Mouse (Mus musculus) midbrain, embryonic 12.5 days (tissue): ENCODE results near the gene Dppa3. TPM values are rescaled to one million over a fixed set of nuclear protein-coding genes. Genes with fewer than 3 reads are reported as not detected.
"Not testable (repeated sequence)": the region's sequence is repeated elsewhere in the genome, so short reads cannot be mapped to it uniquely, and the experiment has no call there.

ENCODE experiments used
- ATAC-seq: fragments of 200-750 bp; cut with Nextera tagmentation; 2 replicates; pipeline ENCODE4 v1.8.0; 2017; ENCODE audit warnings: low read depth, moderate TSS enrichment, moderate library complexity; ENCODE audit not compliant: low FRiP score
- H3K27ac ChIP-seq: fragments of 300-500 bp; sonication (generic); replicated peaks from 2 replicates; pipeline ENCODE4 v1.5.1; 2016; ENCODE audit warnings: mild to moderate bottlenecking
- H3K27me3 ChIP-seq: fragments of 300-500 bp; sonication (generic); 2 replicates; pipeline ENCODE4 v1.6.1; 2016; ENCODE audit warnings: mild to moderate bottlenecking
- H3K36me3 ChIP-seq: fragments of 300-500 bp; sonication (generic); 2 replicates; pipeline ENCODE4 v1.6.1; 2016
- H3K4me1 ChIP-seq: fragments of 300-500 bp; sonication (generic); 2 replicates; pipeline ENCODE4 v1.6.1; 2016
- H3K4me2 ChIP-seq: fragments of 300-500 bp; sonication (generic); replicated peaks from 2 replicates; pipeline ENCODE4 v1.6.1; 2016; ENCODE audit warnings: mild to moderate bottlenecking, moderate library complexity
- H3K4me3 ChIP-seq: fragments of 300-500 bp; sonication (generic); 2 replicates; pipeline ENCODE4 v1.5.1; 2016; ENCODE audit warnings: mild to moderate bottlenecking
- H3K9ac ChIP-seq: fragments of 300-500 bp; sonication (generic); replicated peaks from 2 replicates; pipeline ENCODE4 v1.6.1; 2016; ENCODE audit warnings: mild to moderate bottlenecking, moderate library complexity
- H3K9me3 ChIP-seq: fragments of 300-500 bp; sonication (generic); 2 replicates; pipeline ENCODE4 v1.6.1; 2016; ENCODE audit warnings: mild to moderate bottlenecking
- WGBS: fragments of 180-500 bp; shearing (Covaris S2); methylation state at CpG from one replicate; pipeline ENCODE4 v1.1.7; 2016; 5-methylcytosine and 5-hydroxymethylcytosine counted together
- polyA plus RNA-seq: library from polyadenylated mRNA; unstranded; fragments of >200 nt; fragmentation: Nextera tagmentation; extraction: Ambion mirVana; gene quantifications from 2 replicates; pipeline ENCODE4 v1.2.1, GENCODE M21; 2016

Dppa3 gene
- polyA plus RNA-seq, 1 experiment from 2014 or later = not detected

DNA sequence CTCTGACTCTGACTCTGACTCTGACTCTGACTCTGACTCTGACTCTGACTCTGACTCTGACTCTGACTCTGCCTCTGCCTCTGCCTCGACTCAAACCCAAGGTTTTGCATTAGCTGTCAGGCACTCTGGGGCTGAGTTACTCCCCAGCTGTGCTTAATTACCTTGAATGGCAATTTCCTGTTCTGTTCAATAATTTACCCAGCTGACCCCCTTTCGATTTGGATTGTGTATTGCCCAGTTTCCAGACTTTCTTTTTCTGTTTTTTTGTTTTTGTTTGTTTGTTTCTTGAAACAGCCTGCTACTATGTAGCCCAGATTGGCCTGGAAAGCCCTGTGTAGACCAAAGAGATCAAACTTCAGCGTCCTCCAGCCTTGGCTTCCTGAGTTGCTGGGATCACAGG is 10.2 kb upstream of the Dppa3 start:
- WGBS = 74% methylated on average over 3 of the region's 3 CpGs
- H3K27me3 ChIP-seq = no peaks in the 10 kb centered on the region
- H3K36me3 ChIP-seq = no peaks in the 10 kb centered on the region
- H3K4me3 ChIP-seq = no peak overlapping the region
- ATAC-seq = no peak
- H3K4me1 ChIP-seq = no peaks in the 10 kb centered on the region
- H3K9ac ChIP-seq = no peak overlapping the region
- H3K9me3 ChIP-seq = no peaks in the 10 kb centered on the region
- H3K27ac ChIP-seq = no peak overlapping the region
- no peak overlapping the region for H3K4me2 ChIP-seq

DNA sequence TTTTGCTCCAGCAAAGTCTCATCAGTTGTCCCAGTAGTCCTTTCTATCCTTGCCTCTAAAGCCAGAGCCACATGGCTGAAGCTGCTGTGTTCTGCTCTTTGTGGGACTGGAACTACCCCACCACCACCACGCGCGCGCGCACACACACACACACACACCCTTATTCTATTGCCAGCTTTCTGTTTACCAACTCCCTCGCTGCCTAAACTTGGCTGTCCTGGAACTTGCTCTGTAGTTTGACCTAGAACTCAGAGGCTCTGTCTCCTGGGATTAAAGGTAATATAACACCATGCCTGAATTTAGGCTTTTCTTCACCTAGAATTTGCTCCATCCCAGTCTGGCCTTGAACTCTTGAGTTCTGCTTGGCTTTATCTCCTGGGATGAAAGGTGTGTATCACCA is 5.1 kb upstream of the Dppa3 start:
- no peak overlapping the region for H3K27ac ChIP-seq
- no peak for ATAC-seq
- no peak overlapping the region for H3K9ac ChIP-seq
- H3K4me2 ChIP-seq = no peak overlapping the region
- no peaks in the 10 kb centered on the region for H3K9me3 ChIP-seq
- no peaks in the 10 kb centered on the region for H3K36me3 ChIP-seq
- no peak overlapping the region for H3K4me3 ChIP-seq
- no peaks in the 10 kb centered on the region for H3K4me1 ChIP-seq
- no peaks in the 10 kb centered on the region for H3K27me3 ChIP-seq
- 95% methylated on average over 6 of the region's 6 CpGs for WGBS

DNA sequence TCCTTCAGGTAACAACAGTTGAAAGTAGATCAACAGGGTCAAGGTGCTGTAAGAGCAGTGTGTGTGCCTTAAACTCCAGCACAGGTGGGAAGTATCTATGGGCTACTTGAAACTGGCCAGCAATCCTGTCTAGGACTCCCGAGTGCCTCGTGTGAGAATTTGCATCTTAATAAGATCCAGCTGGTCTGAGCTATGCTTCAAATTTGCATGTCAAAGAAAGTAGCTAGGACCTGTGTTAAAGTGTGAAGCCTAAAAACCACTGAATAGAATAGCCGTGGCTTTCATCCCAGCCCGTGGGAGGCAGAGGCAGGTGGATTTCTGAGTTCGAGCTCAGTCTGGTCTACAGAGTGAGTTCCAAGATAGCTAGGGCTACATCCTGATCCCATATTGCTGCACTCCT is 1.7 kb upstream of the Dppa3 start:
- Histone ChIP-seq H3K4me1 (no peaks in the 10 kb centered on the region), H3K27me3 (peaks cover 6% of the 10 kb centered on the region; the same call in 1 of the 2 replicates), H3K4me2 (no peak overlapping the region), H3K9me3 (no peaks in the 10 kb centered on the region), H3K4me3 (no peak overlapping the region), H3K27ac (no peak overlapping the region), H3K9ac (no peak overlapping the region), H3K36me3 (no peaks in the 10 kb centered on the region)
- peak; percentile 55; the same call in 1 of the 2 replicates for ATAC-seq
- WGBS = 37% methylated on average over 5 of the region's 5 CpGs

DNA sequence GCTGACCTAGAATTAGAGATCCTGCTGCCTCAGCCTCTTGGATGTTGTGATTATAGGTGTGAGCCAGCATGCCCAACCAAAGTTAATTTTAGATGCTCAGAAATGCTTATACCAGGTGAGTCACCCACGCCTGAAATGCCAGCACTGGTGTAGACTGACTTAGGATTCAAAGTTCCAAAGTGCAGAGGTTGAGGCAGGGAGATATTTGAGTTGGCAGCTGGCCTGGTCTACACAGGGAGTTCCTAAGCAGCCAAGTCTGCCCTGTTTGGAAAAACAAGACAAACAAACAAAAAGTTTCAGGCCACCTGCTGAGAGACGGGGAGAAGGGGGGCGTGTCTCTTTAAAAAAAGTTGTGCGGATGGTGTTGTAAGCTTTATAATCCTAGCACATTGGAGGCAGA is 1.1 kb upstream of the Dppa3 start:
- WGBS = 81% methylated on average over 4 of the region's 4 CpGs
- no peaks in the 10 kb centered on the region for H3K36me3 ChIP-seq
- no peak overlapping the region for H3K4me2 ChIP-seq
- no peak overlapping the region for H3K4me3 ChIP-seq
- H3K9me3 ChIP-seq = no peaks in the 10 kb centered on the region
- peaks cover 6% of the 10 kb centered on the region; the same call in 1 of the 2 replicates for H3K27me3 ChIP-seq
- no peaks in the 10 kb centered on the region for H3K4me1 ChIP-seq
- no peak overlapping the region for H3K27ac ChIP-seq
- H3K9ac ChIP-seq = no peak overlapping the region
- ATAC-seq = no peak

DNA sequence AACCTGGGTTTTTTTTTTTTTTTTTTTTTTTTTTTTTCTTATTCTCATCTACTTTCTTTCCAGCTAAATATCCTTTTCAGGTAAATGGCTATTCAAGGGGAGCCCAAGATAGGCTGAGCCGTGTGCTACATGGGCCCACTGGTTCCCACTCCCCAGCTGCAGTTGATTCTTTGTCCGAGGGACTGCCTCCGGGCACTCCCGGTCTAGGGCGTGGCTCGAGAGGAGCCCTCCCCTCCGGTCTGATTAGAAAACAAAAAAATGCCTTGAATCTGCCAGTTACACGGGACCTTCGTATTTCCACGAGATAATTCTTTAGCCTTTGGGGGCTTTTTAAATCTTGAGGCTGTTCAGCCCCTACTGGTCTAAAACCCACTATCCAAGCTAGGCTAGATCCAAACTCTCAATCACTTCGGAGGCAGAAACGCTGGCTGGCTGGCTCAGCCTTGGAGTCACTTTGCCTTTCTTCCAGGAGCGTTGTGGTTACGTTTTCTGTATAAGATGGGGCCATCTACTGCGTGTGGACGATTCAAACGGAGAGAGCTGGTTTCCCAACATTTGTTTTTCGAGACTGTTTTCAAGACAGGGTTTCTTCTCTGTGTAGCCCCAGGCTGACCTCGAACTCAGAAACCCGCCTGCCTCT is 1.4 kb downstream of the Dppa3 start:
- Histone ChIP-seq H3K4me2 (peak overlapping the region; percentile 13), H3K9me3 (no peaks in the 10 kb centered on the region)

DNA sequence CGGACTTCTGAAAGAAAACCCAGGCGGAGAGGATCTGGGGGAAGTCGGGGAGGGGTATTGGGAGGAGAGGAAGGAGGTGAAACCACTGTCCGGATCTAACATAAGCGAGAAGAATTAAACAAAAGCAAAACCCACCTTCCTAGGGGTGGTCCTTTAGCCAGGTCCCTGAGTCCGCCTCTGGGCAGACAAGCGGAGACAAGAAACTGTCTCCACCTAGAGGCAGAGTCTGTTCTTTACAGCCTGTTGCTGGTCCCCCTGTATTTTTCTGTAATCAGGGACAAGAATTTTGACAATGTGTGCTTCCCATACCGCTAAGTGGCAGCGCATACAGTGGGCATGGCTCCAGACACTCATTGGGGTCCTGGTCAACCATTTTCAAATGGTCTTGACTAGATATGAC is 7.2 kb downstream of the Dppa3 start:
- Histone ChIP-seq H3K36me3 (no peaks in the 10 kb centered on the region), H3K27me3 (no peaks in the 10 kb centered on the region; the same call in 1 of the 2 replicates), H3K27ac (no peak overlapping the region), H3K9me3 (no peaks in the 10 kb centered on the region), H3K4me1 (no peaks in the 10 kb centered on the region), H3K4me2 (no peak overlapping the region), H3K9ac (no peak overlapping the region), H3K4me3 (no peak overlapping the region)
- peak; percentile 16; the same call in 1 of the 2 replicates for ATAC-seq
- 60% methylated on average over 9 of the region's 9 CpGs for WGBS

More for the DNA sequence above, 1.4 kb downstream of the Dppa3 start:
- no peak overlapping the region for H3K27ac ChIP-seq
- peaks cover 6% of the 10 kb centered on the region; the same call in 1 of the 2 replicates for H3K27me3 ChIP-seq
- H3K4me1 ChIP-seq = no peaks in the 10 kb centered on the region
- ATAC-seq = no peak
- no peak overlapping the region for H3K4me3 ChIP-seq
- no peak overlapping the region for H3K9ac ChIP-seq
- no peaks in the 10 kb centered on the region for H3K36me3 ChIP-seq
- WGBS = 49% methylated on average over 20 of the region's 20 CpGs

DNA sequence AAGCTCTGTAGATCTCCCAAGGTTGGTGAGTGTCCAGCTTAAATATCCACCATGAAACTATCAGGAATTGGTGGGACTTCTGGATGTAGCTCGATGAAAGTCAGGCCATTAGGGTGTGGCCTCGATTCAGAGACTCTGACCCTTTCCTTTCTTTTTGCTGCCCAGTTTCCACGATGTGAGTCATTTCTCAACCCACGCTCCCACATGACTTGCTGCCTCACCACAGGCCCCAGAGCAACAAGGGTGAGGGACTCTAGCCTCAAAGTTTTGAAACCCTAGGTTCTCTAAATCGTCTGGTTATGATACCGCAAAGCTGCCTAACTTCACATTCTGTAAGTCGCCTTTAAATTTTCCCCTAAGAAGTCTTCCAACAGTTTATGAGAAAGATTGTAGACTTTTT is 9.1 kb downstream of the Dppa3 start:
- Histone ChIP-seq H3K9me3 (no peaks in the 10 kb centered on the region), H3K27me3 (no peaks in the 10 kb centered on the region), H3K4me3 (no peak overlapping the region), H3K9ac (no peak overlapping the region), H3K4me2 (no peak overlapping the region), H3K4me1 (no peaks in the 10 kb centered on the region), H3K36me3 (no peaks in the 10 kb centered on the region), H3K27ac (no peak overlapping the region)
- no peak for ATAC-seq
- WGBS = 89% methylated on average over 7 of the region's 7 CpGs

DNA sequence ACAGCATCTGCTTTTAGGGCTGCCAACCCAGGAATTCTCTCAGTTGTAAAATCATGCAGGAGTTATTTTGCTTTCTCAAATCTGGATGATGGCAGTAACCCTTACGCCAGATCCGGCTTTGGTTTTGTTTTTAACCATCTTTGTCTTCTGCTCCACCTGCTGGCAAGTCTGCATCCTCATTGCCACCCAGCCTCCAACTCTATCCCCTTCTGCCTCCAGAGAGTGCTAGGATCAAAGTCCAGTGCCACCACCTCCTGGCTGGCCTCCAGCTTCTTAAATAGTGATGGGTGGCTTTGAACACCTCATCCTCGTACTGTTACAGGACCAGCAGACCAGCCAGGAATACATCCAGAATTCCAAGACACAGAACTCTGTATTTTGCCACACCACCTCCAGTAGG is 10.5 kb downstream of the Dppa3 start:
- no peak overlapping the region for H3K4me2 ChIP-seq
- no peaks in the 10 kb centered on the region for H3K36me3 ChIP-seq
- no peaks in the 10 kb centered on the region for H3K27me3 ChIP-seq
- no peak overlapping the region for H3K4me3 ChIP-seq
- no peak overlapping the region for H3K27ac ChIP-seq
- H3K9me3 ChIP-seq = no peaks in the 10 kb centered on the region
- WGBS = 89% methylated on average over 3 of the region's 3 CpGs
- H3K4me1 ChIP-seq = no peaks in the 10 kb centered on the region
- ATAC-seq = no peak
- no peak overlapping the region for H3K9ac ChIP-seq

DNA sequence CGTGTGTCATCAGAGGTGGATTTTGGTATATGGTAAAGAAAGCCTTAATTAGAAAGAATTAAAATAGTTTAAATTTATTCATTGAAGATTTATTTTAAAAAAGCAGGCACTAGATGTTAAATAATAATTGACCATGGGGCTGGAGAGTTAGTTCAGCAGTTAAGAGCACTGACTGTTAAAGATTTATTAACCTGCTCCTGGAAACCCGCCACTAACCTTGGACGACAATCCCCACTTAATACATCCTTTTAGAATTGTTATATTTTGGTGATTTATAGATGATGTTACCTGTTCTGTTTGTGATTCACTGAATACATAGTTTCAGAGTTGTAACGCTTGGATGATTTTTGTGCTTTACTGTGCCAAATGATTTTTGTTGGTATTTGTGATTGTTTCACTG is 11.4 kb downstream of the Dppa3 start:
- not testable (repeated sequence) for H3K4me2 ChIP-seq, H3K9me3 ChIP-seq, H3K36me3 ChIP-seq, H3K4me3 ChIP-seq, ATAC-seq, H3K27me3 ChIP-seq, H3K4me1 ChIP-seq, H3K9ac ChIP-seq, H3K27ac ChIP-seq
- WGBS = 91% methylated on average over 4 of the region's 4 CpGs

DNA sequence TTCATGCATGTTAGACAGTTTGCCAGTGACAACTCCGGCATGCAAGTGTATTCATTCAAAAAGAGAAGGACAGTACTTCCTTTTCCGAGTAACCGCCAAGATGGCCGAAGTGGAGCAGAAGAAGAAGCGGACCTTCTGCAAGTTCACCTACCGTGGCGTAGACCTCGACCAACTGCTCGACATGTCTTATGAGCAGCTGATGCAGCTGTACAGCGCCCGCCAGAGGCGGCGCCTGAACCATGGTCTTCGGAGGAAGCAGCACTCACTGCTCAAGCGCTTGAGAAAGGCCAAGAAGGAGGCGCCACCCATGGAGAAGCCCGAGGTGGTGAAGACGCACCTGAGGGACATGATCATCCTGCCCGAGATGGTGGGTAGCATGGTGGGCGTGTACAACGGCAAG is 18.0 kb downstream of the Dppa3 start:
- not testable (repeated sequence) for H3K27me3 ChIP-seq, ATAC-seq, H3K4me1 ChIP-seq, H3K36me3 ChIP-seq, H3K4me3 ChIP-seq, H3K9me3 ChIP-seq, H3K27ac ChIP-seq, H3K9ac ChIP-seq, H3K4me2 ChIP-seq
- WGBS = 91% methylated on average over 21 of the region's 21 CpGs

DNA sequence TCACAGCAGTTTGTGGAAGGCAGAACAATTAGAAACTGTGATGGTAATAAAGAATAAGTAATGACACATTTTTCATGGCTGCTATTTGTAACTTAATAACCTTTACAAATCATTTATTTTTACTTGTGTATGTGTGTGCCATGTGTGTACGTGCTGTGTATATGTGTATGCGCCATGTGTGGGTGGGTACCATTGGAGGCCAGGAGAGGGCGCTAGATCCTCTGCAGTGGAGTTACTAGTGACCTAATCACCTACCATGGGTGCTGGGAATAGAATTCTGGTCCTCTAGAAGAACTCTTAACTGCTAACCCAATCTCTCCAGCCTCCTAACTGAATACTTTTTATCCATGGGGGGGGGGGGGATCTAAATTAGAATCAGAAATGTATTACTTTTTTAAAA is 23.7 kb downstream of the Dppa3 start:
- ATAC-seq = no peak
- 82% methylated on average over 3 of the region's 3 CpGs for WGBS
- no peaks in the 10 kb centered on the region for H3K4me1 ChIP-seq

DNA sequence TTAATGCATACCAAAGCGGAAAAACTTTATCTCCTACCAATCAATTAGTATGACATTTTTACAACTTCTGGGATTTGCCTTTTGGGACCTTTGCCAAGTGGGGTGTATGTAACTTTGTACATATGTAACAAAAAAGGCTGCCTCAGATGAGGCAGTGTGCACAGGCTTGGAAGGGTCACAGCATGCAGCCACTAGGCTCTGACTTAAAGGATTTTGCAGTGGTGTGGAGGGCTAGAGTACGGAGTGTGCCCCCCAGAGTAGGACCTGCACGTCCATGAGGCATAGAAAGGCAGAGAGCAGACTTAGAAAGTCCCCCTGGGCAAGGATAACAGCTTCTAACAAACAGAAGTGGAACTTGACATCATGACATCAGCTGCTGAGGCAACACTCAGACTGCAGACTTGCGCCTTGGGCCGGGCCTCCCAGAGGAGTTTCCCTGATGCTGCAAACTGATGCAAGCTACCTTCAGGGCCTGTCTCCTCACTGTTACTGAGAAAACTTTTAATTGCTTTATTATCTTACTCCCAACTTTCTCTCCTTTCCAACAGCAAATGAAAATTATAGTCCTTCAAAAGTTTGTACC is 24.3 kb downstream of the Dppa3 start:
- 73% methylated on average over 5 of the region's 5 CpGs for WGBS
- ATAC-seq = no peak
- Histone ChIP-seq H3K4me1 (peaks cover 5% of the 10 kb centered on the region), H3K9ac (no peak overlapping the region), H3K27ac (no peak overlapping the region), H3K9me3 (no peaks in the 10 kb centered on the region), H3K4me2 (no peak overlapping the region), H3K36me3 (no peaks in the 10 kb centered on the region), H3K4me3 (no peak overlapping the region), H3K27me3 (no peaks in the 10 kb centered on the region)

More for the DNA sequence above, 23.7 kb downstream of the Dppa3 start:
- no peak overlapping the region for H3K4me3 ChIP-seq
- H3K27me3 ChIP-seq = no peaks in the 10 kb centered on the region
- no peak overlapping the region for H3K4me2 ChIP-seq
- no peak overlapping the region for H3K27ac ChIP-seq
- no peak overlapping the region for H3K9ac ChIP-seq
- H3K9me3 ChIP-seq = no peaks in the 10 kb centered on the region
- no peaks in the 10 kb centered on the region for H3K36me3 ChIP-seq

DNA sequence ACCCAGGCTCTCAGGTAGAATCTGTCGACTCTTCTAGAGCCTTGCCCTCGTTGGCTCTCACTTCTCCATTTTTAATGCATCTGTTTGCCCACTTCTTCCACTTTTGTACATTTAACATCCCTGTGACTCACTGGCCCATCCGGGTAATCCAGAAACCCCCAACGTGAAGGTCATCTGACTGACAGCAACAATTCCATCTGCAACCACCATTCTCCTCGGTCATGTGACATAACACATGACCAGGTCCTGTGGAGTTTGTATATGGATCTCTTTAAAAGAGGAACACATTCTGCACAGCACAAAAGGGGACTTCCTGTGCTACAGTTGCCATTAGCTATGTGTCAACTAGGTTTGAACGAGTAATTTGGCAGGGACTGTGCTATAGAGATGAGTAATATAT is 28.1 kb downstream of the Dppa3 start:
- WGBS = 89% methylated on average over 6 of the region's 6 CpGs
- no peak overlapping the region for H3K4me3 ChIP-seq
- H3K27ac ChIP-seq = no peak overlapping the region
- H3K36me3 ChIP-seq = no peaks in the 10 kb centered on the region
- H3K4me2 ChIP-seq = no peak overlapping the region
- no peaks in the 10 kb centered on the region for H3K9me3 ChIP-seq
- H3K27me3 ChIP-seq = no peaks in the 10 kb centered on the region
- peaks cover 5% of the 10 kb centered on the region for H3K4me1 ChIP-seq
- H3K9ac ChIP-seq = no peak overlapping the region
- ATAC-seq = no peak
